Mouse (Mus musculus): ENCODE data around the gene Olfr787. TPM values are rescaled to one million over a fixed set of nuclear protein-coding genes. Genes with fewer than 3 reads are reported as not detected.

Gene Olfr787
- polyA plus RNA-seq (2016; fragmentation: Nextera tagmentation; extraction: Ambion mirVana) = not detected in 2 replicates

- ATAC-seq (ENCODE audit: insufficient number of reproducible peaks, insufficient read depth, low FRiP score, low TSS enrichment, low read depth) = no peak
- H3K4me1 ChIP-seq (replicated peaks) = no peaks in the 10 kb centered on the region
- H3K4me2 ChIP-seq = no peak within 1 kb of the TSS
- no peak within 1 kb of the TSS for H3K4me3 ChIP-seq (replicated peaks)
- H3K27ac ChIP-seq = no peak within 1 kb of the TSS
- WGBS = 83% methylated on average over 3 of the region's 3 CpGs
- no peaks in the 10 kb centered on the region for H3K9me3 ChIP-seq
- H3K27me3 ChIP-seq = no peaks in the 10 kb centered on the region
- no peak within 1 kb of the TSS for H3K9ac ChIP-seq (replicated peaks)
- no peaks in the 10 kb centered on the region for H3K36me3 ChIP-seq
Observed at GRCm38 (mm10) chr10:129461562-129461961, at the start of gene Olfr787. Gene Olfr787 (plus strand): TSS chr10:129461862.

GRCm38 (mm10) chr10:129427006-129427405 is 34.7 kb upstream of the Olfr787 start, which contains the start of gene Olfr786:
Gene Olfr786 (plus strand): TSS chr10:129427306.
- ATAC-seq (ENCODE audit: insufficient number of reproducible peaks, insufficient read depth, low FRiP score, low TSS enrichment, low read depth) = no peak
- no peak within 1 kb of the TSS for H3K27ac ChIP-seq
- H3K27me3 ChIP-seq = no peaks in the 10 kb centered on the region
- no peaks in the 10 kb centered on the region for H3K36me3 ChIP-seq
- H3K9me3 ChIP-seq = no peaks in the 10 kb centered on the region
- H3K4me3 ChIP-seq (replicated peaks) = no peak within 1 kb of the TSS
- H3K4me2 ChIP-seq = no peak within 1 kb of the TSS
- no peaks in the 10 kb centered on the region for H3K4me1 ChIP-seq (replicated peaks)
- H3K9ac ChIP-seq (replicated peaks) = no peak within 1 kb of the TSS

GRCm38 (mm10) chr10:129470698-129471097 is 9.0 kb downstream of the Olfr787 start, which contains the start of gene Olfr788:
Gene Olfr788 (plus strand): TSS chr10:129470998.
- Histone ChIP-seq H3K27ac (no peak within 1 kb of the TSS), H3K9ac (replicated peaks) (no peak within 1 kb of the TSS), H3K27me3 (no peaks in the 10 kb centered on the region), H3K4me2 (no peak within 1 kb of the TSS), H3K4me1 (replicated peaks) (no peaks in the 10 kb centered on the region), H3K36me3 (no peaks in the 10 kb centered on the region), H3K9me3 (no peaks in the 10 kb centered on the region), H3K4me3 (replicated peaks) (no peak within 1 kb of the TSS)
- ATAC-seq (ENCODE audit: insufficient number of reproducible peaks, insufficient read depth, low FRiP score, low TSS enrichment, low read depth) = no peak

GRCm38 (mm10) chr10:129473256-129473655 is 11.6 kb downstream of the Olfr787 start:
- Histone ChIP-seq H3K27me3 (no peaks in the 10 kb centered on the region), H3K4me3 (replicated peaks) (no peak overlapping the region), H3K9me3 (no peaks in the 10 kb centered on the region), H3K36me3 (no peaks in the 10 kb centered on the region), H3K9ac (replicated peaks) (no peak overlapping the region), H3K27ac (no peak overlapping the region), H3K4me2 (no peak overlapping the region), H3K4me1 (replicated peaks) (no peaks in the 10 kb centered on the region)
- no peak for ATAC-seq (ENCODE audit: insufficient number of reproducible peaks, insufficient read depth, low FRiP score, low TSS enrichment, low read depth)
- 67% methylated on average over 2 of the region's 2 CpGs for WGBS

- H3K9ac ChIP-seq (replicated peaks) = no peak overlapping the region
- no peaks in the 10 kb centered on the region for H3K4me1 ChIP-seq (replicated peaks)
- H3K9me3 ChIP-seq = no peaks in the 10 kb centered on the region
Observed at GRCm38 (mm10) chr10:129473723-129474122, 12.1 kb downstream of the Olfr787 start.

GRCm38 (mm10) chr10:129484452-129484851 is 22.8 kb downstream of the Olfr787 start, which contains the start of gene Olfr789:
Gene Olfr789 (plus strand): TSS chr10:129484752.
- Histone ChIP-seq H3K9ac (replicated peaks) (no peak within 1 kb of the TSS), H3K9me3 (no peaks in the 10 kb centered on the region), H3K36me3 (no peaks in the 10 kb centered on the region), H3K27me3 (no peaks in the 10 kb centered on the region), H3K4me1 (replicated peaks) (no peaks in the 10 kb centered on the region), H3K27ac (no peak within 1 kb of the TSS), H3K4me3 (replicated peaks) (no peak within 1 kb of the TSS), H3K4me2 (no peak within 1 kb of the TSS)
- ATAC-seq (ENCODE audit: insufficient number of reproducible peaks, insufficient read depth, low FRiP score, low TSS enrichment, low read depth) = no peak
- 67% methylated on average over 2 of the region's 2 CpGs for WGBS

More at GRCm38 (mm10) chr10:129473723-129474122, 12.1 kb downstream of the Olfr787 start:
- Histone ChIP-seq H3K27ac (no peak overlapping the region), H3K27me3 (no peaks in the 10 kb centered on the region), H3K36me3 (no peaks in the 10 kb centered on the region), H3K4me2 (no peak overlapping the region), H3K4me3 (replicated peaks) (no peak overlapping the region)
- ATAC-seq (ENCODE audit: insufficient number of reproducible peaks, insufficient read depth, low FRiP score, low TSS enrichment, low read depth) = no peak

GRCm38 (mm10) chr10:129490101-129490500 is 28.4 kb downstream of the Olfr787 start:
- Histone ChIP-seq H3K36me3 (no peaks in the 10 kb centered on the region), H3K4me1 (replicated peaks) (no peaks in the 10 kb centered on the region), H3K27me3 (no peaks in the 10 kb centered on the region), H3K9me3 (no peaks in the 10 kb centered on the region), H3K9ac (replicated peaks) (no peak overlapping the region), H3K4me3 (replicated peaks) (no peak overlapping the region), H3K4me2 (no peak overlapping the region), H3K27ac (no peak overlapping the region)
- WGBS = 91% methylated on average over 2 of the region's 2 CpGs
- ATAC-seq (ENCODE audit: insufficient number of reproducible peaks, insufficient read depth, low FRiP score, low TSS enrichment, low read depth) = no peak

- no peaks in the 10 kb centered on the region for H3K4me1 ChIP-seq (replicated peaks)
- no peaks in the 10 kb centered on the region for H3K27me3 ChIP-seq
- no peak for ATAC-seq (ENCODE audit: insufficient number of reproducible peaks, insufficient read depth, low FRiP score, low TSS enrichment, low read depth)
- H3K4me3 ChIP-seq (replicated peaks) = no peak within 1 kb of the TSS
- no peaks in the 10 kb centered on the region for H3K36me3 ChIP-seq
- H3K27ac ChIP-seq = no peak within 1 kb of the TSS
- no peak within 1 kb of the TSS for H3K9ac ChIP-seq (replicated peaks)
- H3K4me2 ChIP-seq = no peak within 1 kb of the TSS
- H3K9me3 ChIP-seq = no peaks in the 10 kb centered on the region
Observed at GRCm38 (mm10) chr10:129498192-129498591, 36.5 kb downstream of the Olfr787 start, which contains the start of gene Olfr790. Gene Olfr790 (plus strand): TSS chr10:129498492.

Other genes with a start within 250 kb of the Olfr787 start
- not detected in 2 replicates for gene Olfr774, start 225.7 kb upstream of the Olfr787 start, polyA plus RNA-seq (2016; fragmentation: Nextera tagmentation; extraction: Ambion mirVana)
- not detected in 2 replicates for gene Olfr775, start 213.4 kb upstream of the Olfr787 start, polyA plus RNA-seq (2016; fragmentation: Nextera tagmentation; extraction: Ambion mirVana)
- not detected in 2 replicates for gene Olfr776, start 202.7 kb upstream of the Olfr787 start, polyA plus RNA-seq (2016; fragmentation: Nextera tagmentation; extraction: Ambion mirVana)
- not detected in 2 replicates for gene Olfr777, start 190.4 kb upstream of the Olfr787 start, polyA plus RNA-seq (2016; fragmentation: Nextera tagmentation; extraction: Ambion mirVana)
- not detected in 2 replicates for gene Olfr780, start 143.7 kb upstream of the Olfr787 start, polyA plus RNA-seq (2016; fragmentation: Nextera tagmentation; extraction: Ambion mirVana)
- gene Olfr781, start 133.0 kb upstream of the Olfr787 start, polyA plus RNA-seq (2016; fragmentation: Nextera tagmentation; extraction: Ambion mirVana) = not detected in 2 replicates
- gene Olfr782, start 113.0 kb upstream of the Olfr787 start, polyA plus RNA-seq (2016; fragmentation: Nextera tagmentation; extraction: Ambion mirVana) = not detected in 2 replicates
- 0.09 TPM in 2 replicates for gene Olfr784, start 77.8 kb upstream of the Olfr787 start, polyA plus RNA-seq (2016; fragmentation: Nextera tagmentation; extraction: Ambion mirVana)
- not detected in 2 replicates for gene Olfr785, start 56.4 kb upstream of the Olfr787 start, polyA plus RNA-seq (2016; fragmentation: Nextera tagmentation; extraction: Ambion mirVana)
- not detected in 2 replicates for gene Olfr786, start 34.6 kb upstream of the Olfr787 start, polyA plus RNA-seq (2016; fragmentation: Nextera tagmentation; extraction: Ambion mirVana)
- not detected in 2 replicates for gene Olfr788, start 9.1 kb downstream of the Olfr787 start, polyA plus RNA-seq (2016; fragmentation: Nextera tagmentation; extraction: Ambion mirVana)
- gene Olfr789, start 22.9 kb downstream of the Olfr787 start, polyA plus RNA-seq (2016; fragmentation: Nextera tagmentation; extraction: Ambion mirVana) = not detected in 2 replicates
- gene Olfr790, start 36.6 kb downstream of the Olfr787 start, polyA plus RNA-seq (2016; fragmentation: Nextera tagmentation; extraction: Ambion mirVana) = not detected in 2 replicates
- gene Olfr791, start 59.9 kb downstream of the Olfr787 start, polyA plus RNA-seq (2016; fragmentation: Nextera tagmentation; extraction: Ambion mirVana) = not detected in 2 replicates
- gene Olfr792, start 77.3 kb downstream of the Olfr787 start, polyA plus RNA-seq (2016; fragmentation: Nextera tagmentation; extraction: Ambion mirVana) = not detected in 2 replicates
- gene Olfr794, start 105.8 kb downstream of the Olfr787 start, polyA plus RNA-seq (2016; fragmentation: Nextera tagmentation; extraction: Ambion mirVana) = not detected in 2 replicates
- gene Olfr796, start 150.7 kb downstream of the Olfr787 start, polyA plus RNA-seq (2016; fragmentation: Nextera tagmentation; extraction: Ambion mirVana) = not detected in 2 replicates
- not detected in 2 replicates for gene Olfr798, start 166.1 kb downstream of the Olfr787 start, polyA plus RNA-seq (2016; fragmentation: Nextera tagmentation; extraction: Ambion mirVana)
- gene Olfr799, start 175.6 kb downstream of the Olfr787 start, polyA plus RNA-seq (2016; fragmentation: Nextera tagmentation; extraction: Ambion mirVana) = not detected in 2 replicates
- not detected in 2 replicates for gene Olfr800, start 195.8 kb downstream of the Olfr787 start, polyA plus RNA-seq (2016; fragmentation: Nextera tagmentation; extraction: Ambion mirVana)
- gene Olfr801, start 212.0 kb downstream of the Olfr787 start, polyA plus RNA-seq (2016; fragmentation: Nextera tagmentation; extraction: Ambion mirVana) = not detected in 2 replicates
- gene Olfr802, start 226.3 kb downstream of the Olfr787 start, polyA plus RNA-seq (2016; fragmentation: Nextera tagmentation; extraction: Ambion mirVana) = not detected in 2 replicates
- gene Olfr803, start 232.4 kb downstream of the Olfr787 start, polyA plus RNA-seq (2016; fragmentation: Nextera tagmentation; extraction: Ambion mirVana) = not detected in 2 replicates
- not detected in 2 replicates for gene Olfr804, start 241.3 kb downstream of the Olfr787 start, polyA plus RNA-seq (2016; fragmentation: Nextera tagmentation; extraction: Ambion mirVana)

Data from limb, embryonic 12.5 days (tissue).